Mouse (Mus musculus): Measurements from ENCODE around the gene Dctn3.

DNA sequence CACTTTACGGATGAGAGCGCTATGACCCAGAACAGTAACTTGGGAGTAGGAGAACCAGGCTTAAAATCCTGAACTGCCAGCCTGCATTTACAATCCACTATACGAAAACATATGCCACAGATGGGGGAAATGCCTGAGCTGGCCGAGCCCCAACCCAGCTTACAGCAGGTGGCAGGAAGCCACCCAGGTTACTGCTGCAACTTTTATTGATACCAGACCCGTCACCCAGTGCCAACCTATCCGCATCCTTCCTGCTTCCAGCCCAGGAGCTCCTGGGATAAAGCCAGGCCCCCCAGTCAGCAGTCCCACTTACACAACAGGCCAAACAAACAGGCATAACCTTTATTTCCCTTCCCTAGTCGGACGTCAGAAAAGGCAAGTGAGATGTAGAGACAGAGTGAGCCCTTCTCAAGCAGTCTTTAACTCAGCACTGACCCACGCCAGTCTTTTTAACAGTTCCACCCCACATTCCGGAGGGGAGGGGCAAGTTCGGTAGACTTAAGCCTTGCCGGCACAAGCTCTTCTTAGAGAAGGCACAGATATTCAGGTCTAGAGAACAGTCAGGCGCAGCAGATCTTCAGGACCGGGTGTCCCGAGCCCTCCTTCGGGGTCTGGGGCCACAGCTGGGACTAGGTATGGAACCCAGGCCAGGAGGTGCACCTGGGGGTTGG lies 11.1 kb downstream of the Dctn3 start:
- TF ChIP-seq CTCF (IDR thresholded peaks at IDR 0.05; ENCODE audit: low read depth), result no peak
- TF ChIP-seq EP300 (IDR thresholded peaks at IDR 0.05; ENCODE audit: low read depth), result no peak

All from liver, postnatal 0 days (tissue).